Mouse (Mus musculus) ovary, adult 18-20 months (tissue): ENCODE data around the gene Set.
A peak's percentile ranks its signal among the peaks of the same experiment; 100 is the strongest.

Experiments
- DNase-seq: peaks from one replicate; pipeline ENCODE4 v3.0.0; 2022; ENCODE audit warnings: low spot score, mixed read lengths

Gene Set

DNA sequence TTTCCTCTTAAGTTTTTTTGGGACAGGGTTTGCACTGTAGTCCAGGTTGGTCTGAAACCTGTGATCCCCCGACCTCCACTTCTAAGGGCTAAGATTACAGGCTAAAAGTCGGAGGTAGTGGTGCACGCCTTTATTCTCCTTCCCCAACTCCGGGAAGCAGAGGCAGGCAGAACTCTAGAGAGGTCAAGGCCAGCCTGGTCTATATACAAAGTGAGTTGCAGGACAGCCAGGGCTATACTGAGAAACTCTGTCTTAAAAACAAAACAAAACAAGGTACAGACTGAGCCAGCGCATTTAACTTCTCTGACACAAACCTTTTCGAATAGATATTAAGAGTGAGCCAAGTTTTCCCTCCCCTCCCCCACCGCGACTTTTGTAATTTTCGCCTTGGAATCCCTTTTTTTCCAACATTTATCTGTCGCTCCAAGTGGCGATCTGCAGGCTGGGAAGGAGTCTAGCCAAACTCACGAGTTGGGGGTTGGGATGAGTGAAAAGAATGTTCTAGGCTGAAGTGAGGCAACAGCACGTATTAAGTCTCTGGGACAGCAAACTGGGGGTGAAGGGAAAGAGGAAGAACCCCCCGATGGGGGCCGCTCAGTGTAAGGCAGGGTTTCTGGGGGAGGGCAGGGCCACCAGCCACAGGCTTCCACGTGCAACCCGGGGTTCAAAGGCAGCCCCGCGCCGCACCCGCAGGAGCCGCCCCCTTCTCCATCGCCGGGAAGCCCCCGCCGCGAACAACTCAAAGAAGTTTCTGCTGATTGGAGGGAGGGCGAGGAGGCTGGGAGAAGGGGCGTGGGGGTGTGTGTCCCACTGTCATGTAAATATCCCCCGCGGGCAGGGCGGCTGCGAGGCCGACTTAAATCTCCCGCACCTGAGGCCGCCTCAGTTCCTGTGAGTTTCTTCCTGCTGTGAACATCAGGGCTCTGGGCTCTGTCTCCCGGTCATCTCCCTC is 4.3 kb downstream of the Set start:
- no peak for DNase-seq

DNA sequence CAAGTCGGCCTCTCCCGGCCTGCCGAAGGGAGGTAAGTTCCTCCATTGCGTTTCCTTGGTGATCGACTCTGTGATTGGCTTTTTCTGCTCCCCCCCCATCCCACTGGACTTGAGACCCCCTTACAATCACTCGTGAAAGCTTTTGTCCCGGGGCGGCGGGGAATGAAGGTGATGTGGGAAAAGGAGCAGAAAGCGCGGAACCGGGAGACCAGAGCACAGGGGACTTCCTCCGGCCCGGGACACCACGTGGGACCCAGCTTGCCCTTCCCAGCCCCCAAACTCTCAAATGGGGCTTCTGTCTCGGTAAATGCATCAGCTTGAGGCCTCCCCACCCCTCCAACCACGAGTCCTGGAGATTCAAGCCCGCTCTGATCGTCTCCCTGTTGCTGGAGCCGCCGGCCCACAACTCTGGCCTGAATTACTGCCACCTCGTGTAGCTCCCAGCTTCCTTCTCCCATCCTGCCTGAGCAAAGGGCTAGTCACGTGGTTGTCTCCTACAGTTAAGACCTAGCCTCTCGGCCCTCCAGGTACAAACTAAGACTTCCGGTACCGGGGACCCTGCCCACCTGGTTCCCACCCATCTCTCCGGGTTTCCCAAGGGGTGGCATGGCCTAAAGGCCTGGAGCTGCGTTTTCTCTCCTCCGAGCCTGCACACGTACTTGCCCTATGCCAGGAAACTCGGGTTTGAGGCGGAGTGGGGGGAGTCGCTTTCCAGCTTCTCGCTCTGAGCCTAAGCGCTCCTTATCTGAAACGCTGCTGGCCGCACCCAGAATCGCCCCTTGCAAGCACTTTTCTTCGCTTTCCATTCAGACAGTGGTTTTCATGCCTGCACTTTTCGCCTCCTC is 5.3 kb downstream of the Set start:
- peak; percentile 56 for DNase-seq

DNA sequence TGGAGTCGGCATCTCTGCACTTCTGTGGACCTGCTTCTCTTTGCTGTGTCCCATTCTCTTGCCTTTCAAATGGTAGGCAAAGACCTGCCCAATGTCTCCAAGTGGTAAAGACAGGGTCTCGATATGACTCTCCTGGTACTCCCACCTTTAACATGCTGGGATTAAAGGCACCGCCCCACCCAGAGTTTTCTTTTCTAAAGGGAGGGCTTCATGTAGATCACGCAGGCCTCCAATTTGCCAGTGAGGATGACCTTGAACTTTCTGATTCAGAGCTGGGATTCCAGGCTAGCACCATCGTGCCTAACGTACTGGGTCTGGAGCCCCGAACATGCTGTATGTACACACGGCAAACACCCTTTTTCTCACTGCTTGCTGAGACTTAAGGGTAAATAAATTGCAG is 6.1 kb downstream of the Set start:
- no peak for DNase-seq

DNA sequence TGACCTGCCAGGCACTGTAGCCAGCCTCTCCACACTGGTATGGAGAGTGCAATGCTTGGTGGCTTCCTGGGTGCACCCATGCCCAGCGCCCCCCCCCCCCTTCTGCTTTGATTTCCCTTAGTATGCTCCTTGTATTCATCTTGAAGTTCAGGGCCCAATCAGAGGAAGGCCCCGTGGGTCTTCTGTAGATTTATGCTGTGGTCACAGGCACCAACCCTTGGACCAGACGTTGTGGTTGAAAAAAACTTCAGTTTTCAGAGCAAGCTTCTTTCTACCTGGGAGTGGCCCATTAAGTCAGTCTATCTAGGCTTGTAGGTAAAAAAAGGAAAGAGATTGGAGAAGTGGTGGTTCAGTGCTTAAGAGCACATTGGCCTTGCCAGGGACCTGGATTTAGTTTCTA is 6.6 kb downstream of the Set start:
- no peak for DNase-seq

DNA sequence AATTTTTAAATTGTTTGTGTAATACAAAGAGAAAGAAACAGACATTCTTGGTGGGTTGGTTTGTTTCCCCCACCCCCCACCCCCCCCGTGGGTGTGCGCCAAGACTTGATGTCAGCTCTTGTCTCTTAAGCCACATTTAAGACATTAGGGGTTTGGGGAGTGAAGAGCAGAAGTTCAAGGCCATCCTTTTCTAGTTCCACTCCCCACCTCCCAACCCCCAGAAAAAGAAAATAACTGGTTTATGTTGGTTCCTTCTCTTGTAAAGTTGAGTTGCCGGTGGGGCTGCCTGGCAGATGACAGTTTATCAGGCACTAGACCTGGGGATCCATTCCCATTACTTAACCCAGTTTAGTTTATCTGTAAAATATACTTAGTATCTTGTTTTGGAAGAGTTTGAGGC is 7.1 kb downstream of the Set start:
- DNase-seq = no peak

DNA sequence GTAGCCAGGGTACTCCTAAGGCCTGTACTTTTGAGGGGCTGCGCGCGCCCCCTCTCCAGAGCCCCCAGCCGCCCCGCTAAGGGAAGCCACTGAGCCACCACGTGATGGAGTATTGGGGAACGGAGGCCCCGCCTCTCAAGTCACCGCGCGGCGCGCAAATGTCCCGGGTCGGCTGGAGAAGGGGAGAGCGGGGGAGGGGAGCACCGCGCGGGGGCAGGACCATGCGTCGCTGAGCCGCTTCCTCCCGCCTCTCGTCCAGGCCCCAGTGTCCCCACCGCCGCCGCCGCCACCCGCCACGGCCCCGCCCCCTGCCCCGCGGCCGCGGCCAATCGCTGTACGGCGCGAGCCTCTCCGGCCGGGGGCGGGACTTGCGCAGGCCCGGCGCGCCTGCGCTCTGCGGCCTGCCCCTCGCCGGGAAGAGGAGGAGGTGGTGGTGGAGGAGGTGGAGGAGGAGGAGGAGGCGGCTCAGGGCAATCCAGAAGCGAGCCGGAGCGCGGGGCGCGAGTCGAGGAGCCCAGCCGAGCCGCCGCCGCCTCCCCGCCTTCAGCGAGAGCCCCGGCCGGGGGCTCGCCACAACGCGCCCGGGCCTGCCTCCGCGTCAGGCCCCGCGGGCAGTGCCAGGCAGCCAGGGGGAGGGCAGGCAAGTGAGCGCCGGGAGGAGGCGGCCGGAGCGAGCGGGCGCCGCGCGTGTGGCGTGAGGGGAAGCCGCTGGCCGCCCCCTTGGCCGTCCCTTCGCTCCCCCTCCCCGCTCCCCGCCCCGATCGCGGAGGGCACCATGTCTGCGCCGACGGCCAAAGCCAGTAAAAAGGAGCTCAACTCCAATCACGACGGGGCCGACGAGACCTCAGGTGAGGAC is 9.1 kb downstream of the Set start:
- DNase-seq = peak; percentile 98

GRCm38 (mm10) chr2:30067031-30067888 is 10.1 kb downstream of the Set start:
- no peak for DNase-seq

- DNase-seq = no peak
Measured at GRCm38 (mm10) chr2:30067962-30068361, 10.8 kb downstream of the Set start.

GRCm38 (mm10) chr2:30072875-30073274 is 15.7 kb downstream of the Set start:
- no peak for DNase-seq

GRCm38 (mm10) chr2:30073285-30073684 is 16.1 kb downstream of the Set start:
- DNase-seq = no peak

GRCm38 (mm10) chr2:30075625-30076024 is 18.4 kb downstream of the Set start:
- no peak for DNase-seq

GRCm38 (mm10) chr2:30076439-30076838 is 19.3 kb downstream of the Set start:
- no peak for DNase-seq

GRCm38 (mm10) chr2:30076959-30077358 is 19.8 kb downstream of the Set start:
- no peak for DNase-seq

DNA sequence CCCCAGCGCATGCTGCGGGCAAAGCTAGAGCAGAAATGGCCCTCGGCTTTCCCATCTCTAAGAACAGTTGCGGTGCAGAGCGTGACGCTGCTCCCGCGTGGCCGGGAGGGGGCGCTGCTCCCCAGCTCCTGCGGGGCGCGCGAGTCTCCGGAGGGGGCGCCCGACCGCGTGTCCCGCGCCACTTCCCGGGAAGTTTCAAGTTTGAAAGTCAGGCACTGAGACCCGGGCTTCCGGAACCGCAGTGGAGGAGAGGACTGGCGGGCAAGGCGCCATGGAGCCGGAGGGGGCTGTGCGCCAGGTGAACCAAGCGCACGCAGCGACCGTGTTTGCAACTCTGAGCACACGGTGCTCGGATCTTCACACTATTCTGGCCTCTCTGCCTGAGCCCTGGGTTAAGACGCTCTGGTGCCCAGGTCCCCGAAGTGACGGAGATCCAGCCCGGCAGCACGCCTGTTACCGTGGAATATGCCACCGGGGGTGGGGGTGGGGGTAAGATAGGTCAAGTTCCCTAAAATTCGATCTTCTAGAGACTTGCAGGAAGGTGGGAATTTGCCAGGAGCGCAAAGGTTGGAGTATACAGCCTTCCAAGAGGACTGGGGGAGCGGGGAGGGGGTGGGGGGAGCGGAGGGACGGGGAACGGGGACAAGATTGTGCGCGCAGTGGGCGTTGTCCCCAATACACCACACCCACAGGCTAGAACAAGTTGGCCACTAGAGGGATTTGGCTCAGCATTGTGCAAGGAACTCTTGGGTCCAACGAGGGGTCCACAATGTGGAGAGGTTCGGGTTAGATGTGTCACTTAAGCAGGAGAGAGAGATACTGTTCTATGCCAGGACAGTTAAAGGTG is 20.5 kb downstream of the Set start, which contains the start of gene Pkn3:
TSS of gene Pkn3 (plus strand) at position 183 of the 847 bp plus-strand sequence.
- peak; percentile 74 for DNase-seq

- DNase-seq = no peak
Measured at GRCm38 (mm10) chr2:30078349-30078712, 21.2 kb downstream of the Set start.

GRCm38 (mm10) chr2:30078760-30079159 is 21.6 kb downstream of the Set start:
- DNase-seq = no peak

DNA sequence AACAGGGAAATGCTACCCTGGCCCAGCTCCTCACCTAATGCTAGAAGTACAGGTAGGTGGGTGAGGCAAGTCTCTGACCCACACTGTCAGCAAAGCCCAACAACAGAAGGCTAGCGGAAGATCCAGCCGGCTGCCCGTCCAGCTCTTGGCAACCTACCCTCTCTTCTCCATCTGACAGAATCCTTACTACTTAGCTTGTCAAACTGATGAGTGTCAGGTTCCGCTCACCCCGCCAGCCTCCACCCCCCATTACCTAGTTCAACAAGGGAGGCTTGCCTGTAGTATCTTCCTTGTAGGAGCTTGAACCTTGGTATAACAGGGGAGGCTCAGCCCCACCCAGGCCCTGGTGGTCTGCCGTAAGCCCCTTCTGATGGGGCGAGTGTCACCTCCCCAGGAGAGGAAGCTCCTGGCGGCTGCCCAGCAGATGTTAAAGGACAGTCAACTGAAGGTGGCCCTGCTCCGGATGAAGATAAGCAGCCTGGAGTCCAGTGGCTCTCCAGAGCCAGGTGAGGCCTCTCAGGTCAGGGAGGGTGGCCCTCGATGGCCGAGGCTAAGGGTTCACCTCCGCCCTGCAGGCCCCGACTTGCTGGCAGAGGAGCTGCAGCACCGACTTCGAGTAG is 23.1 kb downstream of the Set start:
- DNase-seq = no peak

DNA sequence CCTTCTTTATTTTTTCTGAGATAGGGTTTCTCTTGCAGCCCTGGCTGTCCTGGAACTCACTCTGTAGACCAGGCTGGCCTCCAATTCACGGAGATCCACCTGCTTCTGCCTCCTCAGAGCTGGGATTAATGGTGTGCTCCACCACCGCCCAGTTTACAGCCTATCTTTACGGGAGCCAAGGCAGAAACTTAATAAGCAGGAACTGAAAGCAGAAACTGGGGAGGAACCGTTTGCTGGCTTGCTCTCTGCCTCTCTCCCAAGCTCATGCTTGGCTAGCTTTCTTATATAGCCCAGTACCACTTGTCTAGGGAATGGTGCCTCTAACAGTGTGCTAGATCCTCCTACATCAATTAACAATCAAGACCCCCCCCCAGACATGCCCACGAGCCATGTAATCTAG is 26.9 kb downstream of the Set start:
- DNase-seq = no peak

- no peak for DNase-seq
Measured at GRCm38 (mm10) chr2:30084632-30085031, 27.5 kb downstream of the Set start.

- no peak for DNase-seq
Measured at GRCm38 (mm10) chr2:30087310-30087709, 30.1 kb downstream of the Set start.
